Mouse (Mus musculus): Measurements from ENCODE around the gene Cyp21a1. TPM values are rescaled to one million over a fixed set of nuclear protein-coding genes. Genes with fewer than 3 reads are reported as not detected.

Cyp21a1 gene
- polyA plus RNA-seq, 1 experiment from 2014 or later: not detected

GRCm38 (mm10) chr17:34795633-34796032 lies 8.7 kb downstream of the Cyp21a1 start:
- no peak overlapping the region for H3K4me2 ChIP-seq (ENCODE audit: low read depth, low read length)
- DNase-seq (ENCODE audit: low spot score) (peak; percentile 47), ATAC-seq (replicated peaks; ENCODE audit: insufficient number of reproducible peaks, low FRiP score, low TSS enrichment, low read depth) (no peak)
- H3K9ac ChIP-seq (replicated peaks; ENCODE audit: low read length): no peak overlapping the region
- H3K27me3 ChIP-seq (ENCODE audit: control insufficient read depth, insufficient read depth, low read length): no peaks in the 10 kb centered on the region
- no peaks in the 10 kb centered on the region for H3K36me3 ChIP-seq (replicated peaks; ENCODE audit: control insufficient read depth, insufficient read depth, low read depth, low read length)
- no peaks in the 10 kb centered on the region for H3K9me3 ChIP-seq (replicated peaks; ENCODE audit: control insufficient read depth, low read length)
- H3K4me1 ChIP-seq (ENCODE audit: control insufficient read depth, insufficient read depth, low read length): no peaks in the 10 kb centered on the region
- no peak overlapping the region for H3K4me3 ChIP-seq (ENCODE audit: low read depth, low read length)
- no peak overlapping the region for H3K27ac ChIP-seq (replicated peaks; ENCODE audit: low read depth, low read length)
- WGBS: 65% methylated on average over 9 of the region's 9 CpGs

- Histone ChIP-seq H3K27ac (replicated peaks; ENCODE audit: low read depth, low read length) (no peak overlapping the region), H3K9me3 (replicated peaks; ENCODE audit: control insufficient read depth, low read length) (no peaks in the 10 kb centered on the region), H3K4me1 (ENCODE audit: control insufficient read depth, insufficient read depth, low read length) (no peaks in the 10 kb centered on the region), H3K36me3 (replicated peaks; ENCODE audit: control insufficient read depth, insufficient read depth, low read depth, low read length) (no peaks in the 10 kb centered on the region), H3K27me3 (ENCODE audit: control insufficient read depth, insufficient read depth, low read length) (no peaks in the 10 kb centered on the region), H3K4me2 (ENCODE audit: low read depth, low read length) (no peak overlapping the region), H3K4me3 (ENCODE audit: low read depth, low read length) (no peak overlapping the region), H3K9ac (replicated peaks; ENCODE audit: low read length) (no peak overlapping the region)
- DNase-seq (ENCODE audit: low spot score): no peak
- no peak for ATAC-seq (replicated peaks; ENCODE audit: insufficient number of reproducible peaks, low FRiP score, low TSS enrichment, low read depth)
- 87% methylated on average over 10 of the region's 10 CpGs for WGBS
Measured at GRCm38 (mm10) chr17:34795016-34795415, 9.3 kb downstream of the Cyp21a1 start.

- no peak overlapping the region for H3K4me2 ChIP-seq (ENCODE audit: low read depth, low read length)
- no peak overlapping the region for H3K27ac ChIP-seq (replicated peaks; ENCODE audit: low read depth, low read length)
- H3K9me3 ChIP-seq (replicated peaks; ENCODE audit: control insufficient read depth, low read length): no peaks in the 10 kb centered on the region
- H3K9ac ChIP-seq (replicated peaks; ENCODE audit: low read length): no peak overlapping the region
- 82% methylated on average over 9 of the region's 9 CpGs for WGBS
- no peaks in the 10 kb centered on the region for H3K27me3 ChIP-seq (ENCODE audit: control insufficient read depth, insufficient read depth, low read length)
- H3K4me3 ChIP-seq (ENCODE audit: low read depth, low read length): no peak overlapping the region
- no peaks in the 10 kb centered on the region for H3K4me1 ChIP-seq (ENCODE audit: control insufficient read depth, insufficient read depth, low read length)
- no peaks in the 10 kb centered on the region for H3K36me3 ChIP-seq (replicated peaks; ENCODE audit: control insufficient read depth, insufficient read depth, low read depth, low read length)
- ATAC-seq (replicated peaks; ENCODE audit: insufficient number of reproducible peaks, low FRiP score, low TSS enrichment, low read depth) (no peak), DNase-seq (ENCODE audit: low spot score) (peak; percentile 8)
Measured at GRCm38 (mm10) chr17:34777680-34778325, 26.6 kb downstream of the Cyp21a1 start.

DNA sequence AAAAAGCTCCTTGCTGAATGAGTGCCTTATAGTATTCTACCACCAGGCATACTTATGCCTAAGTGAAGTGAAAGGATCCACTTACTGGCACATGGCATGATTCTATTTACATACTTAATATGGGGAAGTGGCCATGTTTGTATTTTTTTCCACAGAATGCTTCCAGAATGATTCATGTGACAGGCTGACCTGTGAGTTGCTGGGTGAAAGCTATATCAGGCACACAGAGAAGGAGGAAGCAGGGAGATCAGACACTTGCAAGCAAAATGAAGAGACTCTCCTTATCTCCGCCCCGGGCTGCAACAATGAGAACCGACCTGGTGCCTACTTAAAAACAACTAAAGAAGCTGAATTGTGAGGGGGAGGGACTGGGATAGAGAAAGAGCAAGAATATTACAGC lies 42.9 kb downstream of the Cyp21a1 start:
- Histone ChIP-seq H3K27me3 (ENCODE audit: control insufficient read depth, insufficient read depth, low read length) (no peaks in the 10 kb centered on the region), H3K4me1 (ENCODE audit: control insufficient read depth, insufficient read depth, low read length) (no peaks in the 10 kb centered on the region), H3K36me3 (replicated peaks; ENCODE audit: control insufficient read depth, insufficient read depth, low read depth, low read length) (no peaks in the 10 kb centered on the region), H3K4me2 (ENCODE audit: low read depth, low read length) (no peak overlapping the region), H3K27ac (replicated peaks; ENCODE audit: low read depth, low read length) (no peak overlapping the region), H3K4me3 (ENCODE audit: low read depth, low read length) (no peak overlapping the region), H3K9me3 (replicated peaks; ENCODE audit: control insufficient read depth, low read length) (no peaks in the 10 kb centered on the region), H3K9ac (replicated peaks; ENCODE audit: low read length) (no peak overlapping the region)
- ATAC-seq (replicated peaks; ENCODE audit: insufficient number of reproducible peaks, low FRiP score, low TSS enrichment, low read depth): no peak
- DNase-seq (ENCODE audit: low spot score): no peak
- 71% methylated on average over 3 of the region's 3 CpGs for WGBS

Small RNAs within 50 kb of the gene (microRNA-seq; reads per million reads assigned to microRNA genes)
- gene Gm27471 (ENCODE audit: borderline number of aligned reads) (not detected), gene Mir6970 (ENCODE audit: borderline number of aligned reads) (not detected), gene Mir6971 (ENCODE audit: borderline number of aligned reads) (not detected)

Other genes starting within 250 kb of the Cyp21a1 start
- 4.8 and 5.9 TPM in 2 replicates for gene Notch4, start 240.3 kb downstream of the Cyp21a1 start, polyA plus RNA-seq (2014; fragmentation: Nextera tagmentation; extraction: Ambion mirVana)
- 5.5 and 6.0 TPM in 2 replicates for gene Gpsm3, start 214.8 kb downstream of the Cyp21a1 start, polyA plus RNA-seq (2014; fragmentation: Nextera tagmentation; extraction: Ambion mirVana)
- gene Pbx2, start 213.3 kb downstream of the Cyp21a1 start, polyA plus RNA-seq (2014; fragmentation: Nextera tagmentation; extraction: Ambion mirVana): 17.9 and 21.2 TPM in 2 replicates
- 0.64 and 1.2 TPM in 2 replicates for gene Ager, start 206.7 kb downstream of the Cyp21a1 start, polyA plus RNA-seq (2014; fragmentation: Nextera tagmentation; extraction: Ambion mirVana)
- gene Rnf5, start 200.9 kb downstream of the Cyp21a1 start, polyA plus RNA-seq (2014; fragmentation: Nextera tagmentation; extraction: Ambion mirVana): 117 and 118 TPM in 2 replicates
- 55.3 and 59.8 TPM in 2 replicates for gene Agpat1, start 200.3 kb downstream of the Cyp21a1 start, polyA plus RNA-seq (2014; fragmentation: Nextera tagmentation; extraction: Ambion mirVana)
- gene Egfl8, start 188.6 kb downstream of the Cyp21a1 start, polyA plus RNA-seq (2014; fragmentation: Nextera tagmentation; extraction: Ambion mirVana): 3.1 and 4.4 TPM in 2 replicates
- gene Ppt2, start 176.1 kb downstream of the Cyp21a1 start, polyA plus RNA-seq (2014; fragmentation: Nextera tagmentation; extraction: Ambion mirVana): 19.4 and 20.0 TPM in 2 replicates
- 0.10 and 0.11 TPM in 2 replicates for gene Prrt1, start 175.0 kb downstream of the Cyp21a1 start, polyA plus RNA-seq (2014; fragmentation: Nextera tagmentation; extraction: Ambion mirVana)
- gene Fkbpl, start 159.8 kb downstream of the Cyp21a1 start, polyA plus RNA-seq (2014; fragmentation: Nextera tagmentation; extraction: Ambion mirVana): 16.2 and 16.6 TPM in 2 replicates
- gene Atf6b, start 157.4 kb downstream of the Cyp21a1 start, polyA plus RNA-seq (2014; fragmentation: Nextera tagmentation; extraction: Ambion mirVana): 55.8 and 58.5 TPM in 2 replicates
- gene Tnxb, start 134.0 kb downstream of the Cyp21a1 start, polyA plus RNA-seq (2014; fragmentation: Nextera tagmentation; extraction: Ambion mirVana): not detected in 2 replicates
- gene C4b, start 60.7 kb downstream of the Cyp21a1 start, polyA plus RNA-seq (2014; fragmentation: Nextera tagmentation; extraction: Ambion mirVana): not detected in 2 replicates
- gene Stk19, start 32.4 kb upstream of the Cyp21a1 start, polyA plus RNA-seq (2014; fragmentation: Nextera tagmentation; extraction: Ambion mirVana): 14.4 and 18.4 TPM in 2 replicates
- 65.3 and 68.1 TPM in 2 replicates for gene Dxo, start 32.5 kb upstream of the Cyp21a1 start, polyA plus RNA-seq (2014; fragmentation: Nextera tagmentation; extraction: Ambion mirVana)
- gene Skiv2l, start 45.6 kb upstream of the Cyp21a1 start, polyA plus RNA-seq (2014; fragmentation: Nextera tagmentation; extraction: Ambion mirVana): 27.1 and 31.9 TPM in 2 replicates
- 128 and 130 TPM in 2 replicates for gene Nelfe, start 45.8 kb upstream of the Cyp21a1 start, polyA plus RNA-seq (2014; fragmentation: Nextera tagmentation; extraction: Ambion mirVana)
- 1.2 and 2.0 TPM in 2 replicates for gene Cfb, start 58.0 kb upstream of the Cyp21a1 start, polyA plus RNA-seq (2014; fragmentation: Nextera tagmentation; extraction: Ambion mirVana)
- gene Zbtb12, start 74.9 kb upstream of the Cyp21a1 start, polyA plus RNA-seq (2014; fragmentation: Nextera tagmentation; extraction: Ambion mirVana): 1.6 and 2.0 TPM in 2 replicates
- gene Gm20547, start 77.5 kb upstream of the Cyp21a1 start, polyA plus RNA-seq (2014; fragmentation: Nextera tagmentation; extraction: Ambion mirVana): not detected in 2 replicates
- gene C2, start 93.7 kb upstream of the Cyp21a1 start, polyA plus RNA-seq (2014; fragmentation: Nextera tagmentation; extraction: Ambion mirVana): 0.81 and 1.6 TPM in 2 replicates
- gene Ehmt2, start 93.9 kb upstream of the Cyp21a1 start, polyA plus RNA-seq (2014; fragmentation: Nextera tagmentation; extraction: Ambion mirVana): 59.3 and 60.6 TPM in 2 replicates
- 0.08 and 0.11 TPM in 2 replicates for gene Slc44a4, start 109.9 kb upstream of the Cyp21a1 start, polyA plus RNA-seq (2014; fragmentation: Nextera tagmentation; extraction: Ambion mirVana)
- gene Neu1, start 126.7 kb upstream of the Cyp21a1 start, polyA plus RNA-seq (2014; fragmentation: Nextera tagmentation; extraction: Ambion mirVana): 10.9 and 13.1 TPM in 2 replicates
- 0.21 and 0.49 TPM in 2 replicates for gene Hspa1b, start 154.7 kb upstream of the Cyp21a1 start, polyA plus RNA-seq (2014; fragmentation: Nextera tagmentation; extraction: Ambion mirVana)
- not detected in 2 replicates for gene Gm20481, start 165.4 kb upstream of the Cyp21a1 start, polyA plus RNA-seq (2014; fragmentation: Nextera tagmentation; extraction: Ambion mirVana)
- 1.7 and 1.8 TPM in 2 replicates for gene Hspa1a, start 167.6 kb upstream of the Cyp21a1 start, polyA plus RNA-seq (2014; fragmentation: Nextera tagmentation; extraction: Ambion mirVana)
- gene Hspa1l, start 168.1 kb upstream of the Cyp21a1 start, polyA plus RNA-seq (2014; fragmentation: Nextera tagmentation; extraction: Ambion mirVana): 1.5 and 2.0 TPM in 2 replicates
- 219 and 241 TPM in 2 replicates for gene Lsm2, start 177.3 kb upstream of the Cyp21a1 start, polyA plus RNA-seq (2014; fragmentation: Nextera tagmentation; extraction: Ambion mirVana)
- 73.9 and 85.2 TPM in 2 replicates for gene Vars, start 196.4 kb upstream of the Cyp21a1 start, polyA plus RNA-seq (2014; fragmentation: Nextera tagmentation; extraction: Ambion mirVana)
- gene Vwa7, start 212.0 kb upstream of the Cyp21a1 start, polyA plus RNA-seq (2014; fragmentation: Nextera tagmentation; extraction: Ambion mirVana): 0.10 and 0.17 TPM in 2 replicates
- 3.5 and 7.5 TPM in 2 replicates for gene Sapcd1, start 223.5 kb upstream of the Cyp21a1 start, polyA plus RNA-seq (2014; fragmentation: Nextera tagmentation; extraction: Ambion mirVana)
- 3.0 and 3.2 TPM in 2 replicates for gene Msh5, start 242.2 kb upstream of the Cyp21a1 start, polyA plus RNA-seq (2014; fragmentation: Nextera tagmentation; extraction: Ambion mirVana)
- 73.9 and 84.2 TPM in 2 replicates for gene Clic1, start 245.4 kb upstream of the Cyp21a1 start, polyA plus RNA-seq (2014; fragmentation: Nextera tagmentation; extraction: Ambion mirVana)